In the genomic region with DNA sequence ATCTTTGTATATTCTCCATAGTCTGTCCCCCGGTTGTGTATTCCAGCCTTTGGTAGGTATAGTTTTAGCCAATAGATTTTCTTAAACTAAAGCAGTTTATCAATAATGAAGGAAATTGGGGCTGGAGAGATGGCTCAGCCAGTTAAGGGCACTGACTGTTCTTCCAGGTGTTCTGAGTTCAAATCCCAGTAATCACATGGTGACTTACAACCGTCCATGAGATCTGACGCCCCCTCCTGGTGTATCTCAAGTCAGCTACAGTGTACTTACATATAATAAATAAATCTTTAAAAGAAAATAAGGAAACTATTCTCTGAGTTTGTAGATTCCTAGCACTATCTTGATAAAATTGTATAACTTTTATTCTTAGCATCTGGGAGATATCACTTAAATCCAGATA, we compare ENCODE assay signal across 27 mouse cellular contexts. TPM values are rescaled to one million over a fixed set of nuclear protein-coding genes. Genes with fewer than 3 reads are reported as not detected.
DNase-seq lines count a peak whose midpoint lies in the region; ATAC-seq and TF ChIP-seq lines count a peak whose summit lies in the region.
"Had no signal": no experiment of that assay in that cellular context is flagged by ENCODE, and none has a peak within 500 bp of the region (broad histone marks: within the 10 kb centered on the region; RNA-seq: fewer than 3 reads in every experiment).

No protein-coding gene starts in this region.

- 0 out of 2 replicates have a peak overlapping the region, but pooled peaks have one; percentile 95 for H3K4me3 ChIP-seq in liver, embryonic 13.5 days (replicated peaks)
- H3K4me3 ChIP-seq in stomach, postnatal 0 days (ENCODE audit: low read depth, low read length) = no peak overlapping the region
- H3K4me3 ChIP-seq in midbrain, embryonic 11.5 days (ENCODE audit: low read depth, low read length) = no peak overlapping the region
- H3K4me3 ChIP-seq: embryonic facial prominence, embryonic 15.5 days; forebrain, embryonic 12.5 days; heart, embryonic 10.5 days; megakaryocyte, embryonic 14.5 days; midbrain, embryonic 13.5 days had no signal

- H3K27ac ChIP-seq in liver, embryonic 13.5 days = no peak overlapping the region
- no peak overlapping the region for H3K27ac ChIP-seq in stomach, postnatal 0 days (replicated peaks)
- H3K27ac ChIP-seq in midbrain, embryonic 11.5 days (ENCODE audit: low read depth, low read length) = no peak overlapping the region
- H3K27ac ChIP-seq: embryonic facial prominence, embryonic 15.5 days; forebrain, embryonic 12.5 days; heart, embryonic 10.5 days; heart, embryonic 15.5 days; liver, embryonic 14.5 days; midbrain, embryonic 13.5 days had no signal

- 80% methylated on average over 3 of the region's 3 CpGs for WGBS in liver, embryonic 13.5 days (ENCODE audit: insufficient replicate concordance)
- WGBS in stomach, postnatal 0 days = 91% methylated on average over 3 of the region's 3 CpGs
- WGBS in midbrain, embryonic 11.5 days = 93% methylated on average over 3 of the region's 3 CpGs

- H3K4me1 ChIP-seq in liver, embryonic 13.5 days (replicated peaks) = peaks cover 43% of the 10 kb centered on the region
- H3K4me1 ChIP-seq in stomach, postnatal 0 days (replicated peaks; ENCODE audit: control insufficient read depth, insufficient read depth) = no peaks in the 10 kb centered on the region; the same call in 1 of the 2 replicates
- peaks cover 14% of the 10 kb centered on the region for H3K4me1 ChIP-seq in midbrain, embryonic 11.5 days (ENCODE audit: control insufficient read depth, insufficient read depth, low read length)

- in situ Hi-C loops in Patski (cut with MboI; ENCODE audit: low pct_unique_long_range_greater_than_20kb) = loop anchor here (5.0 kb wide), 1 partner anchor 98 kb away; no protein-coding TSS in a partner anchor

- H3K4me2 ChIP-seq in liver, embryonic 13.5 days = no peak overlapping the region
- no peak overlapping the region for H3K4me2 ChIP-seq in stomach, postnatal 0 days (replicated peaks; ENCODE audit: low read depth)
- no peak overlapping the region for H3K4me2 ChIP-seq in midbrain, embryonic 11.5 days
- H3K4me2 ChIP-seq: embryonic facial prominence, embryonic 15.5 days; heart, embryonic 15.5 days had no signal

- peak; percentile 23 for TF ChIP-seq CTCF in Patski (IDR thresholded peaks at IDR 0.05)
- TF ChIP-seq CTCF in stomach, postnatal 0 days (IDR thresholded peaks at IDR 0.05; ENCODE audit: low read depth) = peak; percentile 22; the same call in 1 of the 2 replicates

- peaks cover 55% of the 10 kb centered on the region for H3K36me3 ChIP-seq in liver, embryonic 13.5 days
- H3K36me3 ChIP-seq in stomach, postnatal 0 days (ENCODE audit: control insufficient read depth, insufficient read depth, low read length) = peaks cover 24% of the 10 kb centered on the region
- H3K36me3 ChIP-seq in midbrain, embryonic 11.5 days (ENCODE audit: control insufficient read depth, insufficient read depth, low read length) = peaks cover 18% of the 10 kb centered on the region

- no peaks in the 10 kb centered on the region for H3K9me3 ChIP-seq in liver, embryonic 13.5 days (replicated peaks)
- H3K9me3 ChIP-seq in stomach, postnatal 0 days (ENCODE audit: control insufficient read depth, low read length) = no peaks in the 10 kb centered on the region
- H3K9me3 ChIP-seq in midbrain, embryonic 11.5 days (ENCODE audit: control insufficient read depth, low read length) = no peaks in the 10 kb centered on the region
- H3K9me3 ChIP-seq: embryonic facial prominence, embryonic 15.5 days; forebrain, embryonic 12.5 days; heart, embryonic 10.5 days; heart, embryonic 15.5 days; megakaryocyte, embryonic 14.5 days; midbrain, embryonic 13.5 days had no signal

- H3K27me3 ChIP-seq in liver, embryonic 13.5 days = no peaks in the 10 kb centered on the region
- H3K27me3 ChIP-seq in Patski = no peaks in the 10 kb centered on the region
- H3K27me3 ChIP-seq in stomach, postnatal 0 days (ENCODE audit: control insufficient read depth, insufficient read depth, low read length) = no peaks in the 10 kb centered on the region
- no peaks in the 10 kb centered on the region for H3K27me3 ChIP-seq in midbrain, embryonic 11.5 days (ENCODE audit: control insufficient read depth, insufficient read depth, low read length)
- H3K27me3 ChIP-seq: embryonic facial prominence, embryonic 15.5 days; forebrain, embryonic 12.5 days; heart, embryonic 15.5 days; megakaryocyte, embryonic 14.5 days; midbrain, embryonic 13.5 days had no signal

- no peak for DNase-seq in liver, embryonic 13.5 days
- DNase-seq in liver (no peak), ES-CJ7 (ENCODE audit: low read depth, low spot score) (peak; percentile 71), Patski (ENCODE audit: low read depth, low spot score) (no peak)
- no peak for DNase-seq in stomach, postnatal 0 days (ENCODE audit: low spot score)
- no peak for DNase-seq in midbrain, embryonic 11.5 days (ENCODE audit: low spot score, missing footprints)
- no peak for DNase-seq in thymus, postnatal 4 days
- DNase-seq: adrenal gland, postnatal 25 days; cerebellum, adult 2 months; cerebellum, postnatal 14 days; forebrain, postnatal 0 days; gastrocnemius, postnatal 10 days; kidney, adult 11 months; kidney, postnatal 14 days; layer of hippocampus, postnatal 36 days; left cerebral cortex, postnatal 4 days; lung, postnatal 4 days; right cerebral cortex, postnatal 14 days; thymus, postnatal 14 days had no signal

- CTCF ChIA-PET in Patski (lab: Charles Lee) = no interaction called here

- POLR2A ChIA-PET in Patski (lab: Charles Lee) = no interaction called here

- no peak for TF ChIP-seq EP300 in stomach, postnatal 0 days (optimal IDR thresholded peaks at IDR 0.05)

- no peak overlapping the region for H3K9ac ChIP-seq in liver, embryonic 13.5 days
- H3K9ac ChIP-seq in stomach, postnatal 0 days (ENCODE audit: low read length) = no peak overlapping the region
- no peak overlapping the region for H3K9ac ChIP-seq in midbrain, embryonic 11.5 days (ENCODE audit: low read length)
- H3K9ac ChIP-seq: embryonic facial prominence, embryonic 15.5 days; forebrain, embryonic 12.5 days; forebrain, postnatal 0 days; heart, embryonic 15.5 days; liver, embryonic 14.5 days; midbrain, embryonic 13.5 days had no signal

- no peak for ATAC-seq in liver, embryonic 13.5 days (ENCODE audit: low read depth)
- ATAC-seq in Patski = no peak
- ATAC-seq in stomach, postnatal 0 days (ENCODE audit: low FRiP score, low TSS enrichment) = no peak
- no peak for ATAC-seq in midbrain, embryonic 11.5 days (ENCODE audit: low FRiP score)
- ATAC-seq: forebrain, postnatal 0 days; hindbrain, embryonic 16.5 days; midbrain, embryonic 13.5 days had no signal

RNA-seq across cellular contexts. Expression of gene Bzw1, which starts 2.6 kb away (rescaled TPM):
- 181 and 224 TPM in 2 replicates for polyA plus RNA-seq in liver, embryonic 13.5 days (2015; fragmentation: Nextera tagmentation; extraction: Ambion mirVana)
- 205 TPM for polyA plus RNA-seq in Patski (2021)
- 192 and 230 TPM in 2 replicates for polyA plus RNA-seq in stomach, postnatal 0 days (2015; fragmentation: Nextera tagmentation; extraction: Ambion mirVana)
- polyA plus RNA-seq in midbrain, embryonic 11.5 days (2014; fragmentation: Nextera tagmentation; extraction: Ambion mirVana) = 587 and 613 TPM in 2 replicates

RNA-seq across cellular contexts. Expression of gene Clk1, which starts 28.5 kb away (rescaled TPM):
- polyA plus RNA-seq in liver, embryonic 13.5 days (2015; fragmentation: Nextera tagmentation; extraction: Ambion mirVana) = 74.8 and 87.1 TPM in 2 replicates
- polyA plus RNA-seq in Patski (2021) = 109 TPM
- 107 and 111 TPM in 2 replicates for polyA plus RNA-seq in stomach, postnatal 0 days (2015; fragmentation: Nextera tagmentation; extraction: Ambion mirVana)
- polyA plus RNA-seq in midbrain, embryonic 11.5 days (2014; fragmentation: Nextera tagmentation; extraction: Ambion mirVana) = 157 and 173 TPM in 2 replicates

RNA-seq across cellular contexts. Expression of gene Nif3l1, which starts 49.6 kb away (rescaled TPM):
- polyA plus RNA-seq in liver, embryonic 13.5 days (2015; fragmentation: Nextera tagmentation; extraction: Ambion mirVana) = 21.3 and 21.6 TPM in 2 replicates
- 25.5 TPM for polyA plus RNA-seq in Patski (2021)
- polyA plus RNA-seq in stomach, postnatal 0 days (2015; fragmentation: Nextera tagmentation; extraction: Ambion mirVana) = 20.9 and 23.7 TPM in 2 replicates
- polyA plus RNA-seq in midbrain, embryonic 11.5 days (2014; fragmentation: Nextera tagmentation; extraction: Ambion mirVana) = 66.6 and 67.2 TPM in 2 replicates

RNA-seq across cellular contexts. Expression of gene Ppil3, which starts 49.9 kb away (rescaled TPM):
- 34.4 and 35.5 TPM in 2 replicates for polyA plus RNA-seq in liver, embryonic 13.5 days (2015; fragmentation: Nextera tagmentation; extraction: Ambion mirVana)
- polyA plus RNA-seq in Patski (2021) = 56.3 TPM
- 29.3 and 32.8 TPM in 2 replicates for polyA plus RNA-seq in stomach, postnatal 0 days (2015; fragmentation: Nextera tagmentation; extraction: Ambion mirVana)
- polyA plus RNA-seq in midbrain, embryonic 11.5 days (2014; fragmentation: Nextera tagmentation; extraction: Ambion mirVana) = 56.8 and 61.9 TPM in 2 replicates
